Mouse (Mus musculus) cortical plate, adult 2 months (tissue): ENCODE data around the gene Hrh2. TPM values are rescaled to one million over a fixed set of nuclear protein-coding genes. Genes with fewer than 3 reads are reported as not detected.

ENCODE experiments used
- H3K27ac ChIP-seq: fragments of 200-500 bp; 2 replicates; pipeline ENCODE4 v1.5.1; 2012; ENCODE audit warnings: low read length, control low read depth, inconsistent platforms; ENCODE audit not compliant: insufficient read depth
- H3K4me1 ChIP-seq: fragments of 200-500 bp; 2 replicates; pipeline ENCODE4 v1.6.1; 2011; ENCODE audit warnings: low read length; ENCODE audit not compliant: control insufficient read depth, insufficient read depth
- H3K4me3 ChIP-seq: fragments of 200-500 bp; 2 replicates; pipeline ENCODE4 v1.5.1; 2011; ENCODE audit warnings: mild to moderate bottlenecking, low read length, control low read depth; ENCODE audit not compliant: insufficient read depth
- CTCF ChIP-seq: fragments of 200-500 bp; IDR thresholded peaks from 2 replicates; pipeline ENCODE4 v1.5.1; 2011; ENCODE audit warnings: mild to moderate bottlenecking, control low read depth, low read length; ENCODE audit not compliant: insufficient read depth; ENCODE audit errors: extremely low read depth
- POLR2A ChIP-seq: fragments of 200-500 bp; IDR thresholded peaks from 2 replicates; pipeline ENCODE4 v1.6.1; 2011; ENCODE audit warnings: mild to moderate bottlenecking, low read length, control low read depth; ENCODE audit not compliant: insufficient read depth; ENCODE audit errors: extremely low read depth
- polyA plus RNA-seq: library from polyadenylated mRNA; depleted of rRNA; stranded (reverse); fragments of >200 nt; gene quantifications from 2 replicates; pipeline ENCODE4 v1.2.3, GENCODE M21; 2012

Gene Hrh2
- polyA plus RNA-seq, 1 experiment, result 14.2 TPM

DNA sequence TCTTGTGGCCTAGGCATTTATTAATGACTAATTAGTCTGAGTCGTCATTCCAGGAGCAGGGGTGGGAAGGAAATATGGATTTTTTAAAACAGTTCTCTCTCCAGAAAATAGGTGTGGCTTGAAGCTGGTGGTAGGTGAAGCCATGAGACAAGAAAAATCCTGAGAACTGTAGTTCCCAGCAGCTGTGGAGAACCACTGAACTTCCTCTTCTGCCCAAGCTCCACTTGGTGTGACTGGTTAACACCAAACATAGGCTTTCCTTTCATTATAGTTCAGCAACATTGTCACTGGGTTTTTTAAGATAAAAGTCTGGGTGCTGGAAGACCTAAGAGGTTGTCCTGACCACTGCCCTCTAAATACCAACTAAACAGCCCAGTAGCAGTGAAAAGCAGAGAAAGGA, 31.4 kb upstream of the Hrh2 start:
- no peak overlapping the region for H3K4me3 ChIP-seq
- H3K4me1 ChIP-seq, result peaks cover 4% of the 10 kb centered on the region
- TF ChIP-seq POLR2A, result no peak
- TF ChIP-seq CTCF, result no peak
- no peak overlapping the region for H3K27ac ChIP-seq

GRCm38 (mm10) chr13:54161514-54161913, 30.4 kb upstream of the Hrh2 start:
- TF ChIP-seq POLR2A, result no peak
- no peak for TF ChIP-seq CTCF
- no peak overlapping the region for H3K27ac ChIP-seq

DNA sequence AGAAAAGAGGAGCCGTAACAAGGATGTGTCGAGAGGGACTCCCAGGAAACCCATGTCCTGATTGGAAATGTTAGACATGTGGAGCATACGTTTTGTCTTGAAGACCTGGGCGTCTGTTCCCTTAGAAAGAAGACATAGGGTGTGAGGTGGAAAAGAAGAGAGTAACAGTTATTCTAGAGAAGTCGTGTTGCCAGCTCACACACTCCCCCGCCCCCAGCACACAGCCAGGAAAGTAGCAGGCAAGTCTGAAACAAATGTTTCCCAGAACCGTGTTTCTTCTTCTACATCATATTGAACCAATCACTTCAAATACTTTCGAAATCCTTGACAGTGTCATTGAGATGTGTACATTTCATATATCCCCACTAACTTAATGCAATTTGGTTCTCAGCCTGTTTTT, 28.6 kb upstream of the Hrh2 start:
- TF ChIP-seq POLR2A, result no peak
- peaks cover 5% of the 10 kb centered on the region for H3K4me1 ChIP-seq
- no peak overlapping the region for H3K4me3 ChIP-seq
- no peak overlapping the region for H3K27ac ChIP-seq

More at GRCm38 (mm10) chr13:54161514-54161913, 30.4 kb upstream of the Hrh2 start:
- no peak overlapping the region for H3K4me3 ChIP-seq
- peaks cover 5% of the 10 kb centered on the region for H3K4me1 ChIP-seq

DNA sequence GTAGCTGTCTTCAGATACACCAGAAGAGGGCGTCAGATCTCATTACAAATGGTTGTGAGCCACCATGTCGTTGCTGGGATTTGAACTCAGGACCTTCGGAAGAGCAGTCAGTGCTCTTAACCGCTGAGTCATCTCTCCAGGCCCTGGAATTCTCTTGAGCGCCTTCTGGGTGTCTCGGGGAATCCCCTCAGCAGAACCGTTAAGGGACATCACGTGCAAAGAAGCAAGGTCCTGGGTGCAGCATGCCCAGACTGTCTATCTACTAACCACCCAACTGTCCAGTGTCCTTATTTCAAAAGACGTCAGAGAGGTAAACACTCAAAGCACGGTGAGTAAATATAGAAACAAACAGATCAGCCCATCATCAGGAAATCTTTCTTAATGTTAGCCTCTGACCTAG, 27.5 kb upstream of the Hrh2 start:
- peaks cover 5% of the 10 kb centered on the region for H3K4me1 ChIP-seq
- no peak overlapping the region for H3K4me3 ChIP-seq
- TF ChIP-seq CTCF (no peak), POLR2A (no peak)
- no peak overlapping the region for H3K27ac ChIP-seq

- TF ChIP-seq CTCF, result no peak
- no peak for TF ChIP-seq POLR2A
- peaks cover 5% of the 10 kb centered on the region for H3K4me1 ChIP-seq
- no peak overlapping the region for H3K27ac ChIP-seq
- H3K4me3 ChIP-seq, result no peak overlapping the region
Measured at GRCm38 (mm10) chr13:54165066-54165465, 26.9 kb upstream of the Hrh2 start.

GRCm38 (mm10) chr13:54165765-54166164, 26.2 kb upstream of the Hrh2 start:
- Histone ChIP-seq H3K4me3 (no peak overlapping the region), H3K27ac (no peak overlapping the region), H3K4me1 (peaks cover 5% of the 10 kb centered on the region)
- TF ChIP-seq CTCF, result no peak
- TF ChIP-seq POLR2A, result no peak

DNA sequence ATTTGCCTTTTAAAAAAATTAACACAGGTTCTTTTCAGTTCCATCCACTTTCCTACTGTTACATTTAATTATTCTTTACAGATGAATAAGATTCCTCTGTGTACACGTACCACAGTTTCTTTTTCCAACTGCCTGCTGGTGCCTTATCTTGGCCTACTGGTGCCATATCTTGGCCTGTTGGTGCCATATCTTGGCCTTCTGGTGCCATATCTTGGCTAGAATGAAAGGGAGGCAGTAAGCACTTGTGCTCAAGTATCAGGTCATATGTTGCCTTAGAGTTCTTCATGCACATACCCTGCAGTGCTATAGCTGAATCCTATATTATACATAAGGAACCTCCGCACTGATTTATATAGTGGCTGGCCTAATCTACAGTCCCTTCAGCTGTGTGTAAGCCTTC, 24.9 kb upstream of the Hrh2 start:
- H3K4me1 ChIP-seq, result peaks cover 4% of the 10 kb centered on the region
- TF ChIP-seq POLR2A, result no peak
- H3K27ac ChIP-seq, result no peak overlapping the region
- H3K4me3 ChIP-seq, result no peak overlapping the region

- H3K4me3 ChIP-seq, result no peak overlapping the region
- TF ChIP-seq POLR2A (no peak), CTCF (no peak)
- H3K4me1 ChIP-seq, result peaks cover 3% of the 10 kb centered on the region
- no peak overlapping the region for H3K27ac ChIP-seq
Measured at GRCm38 (mm10) chr13:54168675-54169074, 23.3 kb upstream of the Hrh2 start.

DNA sequence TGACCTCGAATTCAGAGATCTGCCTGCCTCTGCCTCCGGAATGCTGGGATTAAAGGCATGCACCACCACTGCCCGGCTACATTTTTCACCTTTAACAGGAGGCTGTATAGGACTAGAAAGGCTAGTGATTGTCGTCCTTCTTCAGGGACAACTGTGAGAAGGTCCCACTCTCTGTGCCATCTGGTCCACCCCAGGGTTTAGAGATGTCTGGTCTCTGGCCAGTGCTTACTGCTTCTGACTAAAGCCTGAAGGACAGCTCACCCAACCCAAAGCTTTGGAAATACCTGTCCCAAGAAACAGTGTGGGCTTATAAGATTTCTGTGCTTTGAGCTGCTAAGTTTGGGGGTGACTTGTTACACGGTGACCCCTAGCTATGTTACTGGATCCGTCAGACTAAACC, 21.6 kb upstream of the Hrh2 start:
- TF ChIP-seq POLR2A (no peak), CTCF (no peak)
- H3K4me3 ChIP-seq, result no peak overlapping the region

GRCm38 (mm10) chr13:54171346-54171745, 20.6 kb upstream of the Hrh2 start:
- Histone ChIP-seq H3K27ac (no peak overlapping the region), H3K4me1 (0 out of 2 replicates have a peak, but pooled peaks cover 1% of the 10 kb centered on the region), H3K4me3 (no peak overlapping the region)
- TF ChIP-seq CTCF (no peak), POLR2A (no peak)

More for the DNA sequence above, 21.6 kb upstream of the Hrh2 start:
- Histone ChIP-seq H3K4me1 (peaks cover 1% of the 10 kb centered on the region; the same call in 1 of the 2 replicates), H3K27ac (no peak overlapping the region)

DNA sequence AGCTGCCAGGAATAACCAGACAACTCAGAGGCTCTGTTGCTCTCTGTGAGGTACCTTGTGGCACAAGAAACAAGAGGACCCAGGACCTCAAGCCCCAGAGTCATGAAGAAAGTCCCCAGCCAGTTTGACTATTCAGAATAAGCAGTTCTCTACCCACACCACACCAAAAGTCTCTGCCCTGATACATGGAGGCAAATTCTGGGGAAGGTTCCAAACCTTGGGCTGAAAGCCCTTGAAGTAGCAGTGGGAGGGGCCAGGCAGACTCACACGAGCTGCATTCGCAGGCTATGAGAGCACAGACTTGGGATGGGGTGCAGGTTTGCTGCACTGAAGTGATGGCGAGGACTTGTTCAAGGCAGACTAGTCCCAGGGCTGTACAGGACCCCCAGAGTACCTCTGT, 20.2 kb upstream of the Hrh2 start:
- Histone ChIP-seq H3K4me3 (no peak overlapping the region), H3K4me1 (0 out of 2 replicates have a peak, but pooled peaks cover 1% of the 10 kb centered on the region), H3K27ac (no peak overlapping the region)
- no peak for TF ChIP-seq CTCF
- TF ChIP-seq POLR2A, result no peak
